Mouse (Mus musculus): ENCODE measurements at regions not wholly inside any gene's neighbourhood (a gene's known extent, or its start where the extent isn't known, plus 50 kb on each side); places are given as distances from the start of the nearest gene placed in this dataset.

GRCm38 (mm10) chr2:106318695-106319266 lies 315.4 kb upstream of the Dnajc24 start:
- DNase-seq (ENCODE audit: low spot score in 2 of 2): no peak

- DNase-seq (ENCODE audit: low spot score in 2 of 2): no peak
These were observed 343.4 kb upstream of the Dnajc24 start for GRCm38 (mm10) chr2:106346781-106347180.

GRCm38 (mm10) chr2:106347249-106347648 lies 343.9 kb upstream of the Dnajc24 start:
- DNase-seq (ENCODE audit: low spot score in 2 of 2): no peak

GRCm38 (mm10) chr2:106355565-106355964 lies 337.5 kb upstream of the Mpped2 start:
- DNase-seq (ENCODE audit: low spot score in 2 of 2): no peak

GRCm38 (mm10) chr2:106355984-106356547 lies 337.0 kb upstream of the Mpped2 start:
- peak; percentile 16 to 62 for DNase-seq (ENCODE audit: low spot score in 2 of 2)

- no peak for DNase-seq (ENCODE audit: low spot score in 2 of 2)
These were observed 324.4 kb upstream of the Mpped2 start for GRCm38 (mm10) chr2:106368641-106369040.

- DNase-seq (ENCODE audit: low spot score in 2 of 2): no peak
These were observed 309.4 kb upstream of the Mpped2 start for GRCm38 (mm10) chr2:106383415-106384285.

GRCm38 (mm10) chr2:106384286-106384595 lies 308.8 kb upstream of the Mpped2 start:
- DNase-seq (ENCODE audit: low spot score in 2 of 2): no peak

GRCm38 (mm10) chr2:106384842-106385241 lies 308.2 kb upstream of the Mpped2 start:
- no peak for DNase-seq (ENCODE audit: low spot score in 2 of 2)

- DNase-seq (ENCODE audit: low spot score in 2 of 2): no peak
These were observed 280.9 kb upstream of the Mpped2 start for GRCm38 (mm10) chr2:106412158-106412557.

GRCm38 (mm10) chr2:106415474-106416019 lies 277.5 kb upstream of the Mpped2 start:
- no peak for DNase-seq (ENCODE audit: low spot score in 2 of 2)

GRCm38 (mm10) chr2:106418181-106418580 lies 274.9 kb upstream of the Mpped2 start:
- no peak for DNase-seq (ENCODE audit: low spot score in 2 of 2)

- DNase-seq (ENCODE audit: low spot score in 2 of 2): no peak
These were observed 268.1 kb upstream of the Mpped2 start for GRCm38 (mm10) chr2:106424974-106425373.

GRCm38 (mm10) chr2:106425451-106425881 lies 267.6 kb upstream of the Mpped2 start:
- no peak for DNase-seq (ENCODE audit: low spot score in 2 of 2)

GRCm38 (mm10) chr2:106426010-106426409 lies 267.1 kb upstream of the Mpped2 start:
- no peak for DNase-seq (ENCODE audit: low spot score in 2 of 2)

GRCm38 (mm10) chr2:106427237-106427636 lies 265.8 kb upstream of the Mpped2 start:
- DNase-seq (ENCODE audit: low spot score in 2 of 2): no peak

- DNase-seq (ENCODE audit: low spot score in 2 of 2): no peak
These were observed 264.2 kb upstream of the Mpped2 start for GRCm38 (mm10) chr2:106428909-106429308.

GRCm38 (mm10) chr2:106431141-106431540 lies 261.9 kb upstream of the Mpped2 start:
- peak; percentile 26 to 77 for DNase-seq (ENCODE audit: low spot score in 2 of 2)

- no peak for DNase-seq (ENCODE audit: low spot score in 2 of 2)
These were observed 261.4 kb upstream of the Mpped2 start for GRCm38 (mm10) chr2:106431637-106432199.

GRCm38 (mm10) chr2:106436136-106436535 lies 256.9 kb upstream of the Mpped2 start:
- DNase-seq (ENCODE audit: low spot score in 2 of 2): no peak

GRCm38 (mm10) chr2:106454310-106454974 lies 238.6 kb upstream of the Mpped2 start:
- peak in 1 of 2 experiments; percentile 13 for DNase-seq (ENCODE audit: low spot score in 2 of 2)

- no peak for DNase-seq (ENCODE audit: low spot score in 2 of 2)
These were observed 238.0 kb upstream of the Mpped2 start for GRCm38 (mm10) chr2:106455039-106455438.
